18 mouse cellular contexts compared by ENCODE assay signal in the genomic region with DNA sequence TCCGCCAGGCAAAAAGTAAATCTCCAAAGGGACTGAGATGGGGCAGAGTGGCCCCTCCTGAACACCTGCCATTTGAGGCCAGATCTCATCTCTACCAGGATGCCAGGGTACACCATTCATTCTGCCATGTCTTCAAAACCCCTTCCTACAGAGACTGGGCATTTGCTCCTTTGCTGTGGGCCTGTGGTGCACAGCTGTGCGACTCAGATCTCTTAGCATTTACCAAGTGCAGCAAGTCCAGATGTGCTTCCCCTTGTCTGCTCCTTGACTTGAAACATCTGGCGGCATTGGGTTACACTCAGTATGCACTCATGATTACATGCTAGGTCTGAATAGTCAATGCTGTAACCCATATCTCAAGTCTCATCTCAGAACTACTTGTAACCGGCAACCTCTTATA. TPM values are rescaled to one million over a fixed set of nuclear protein-coding genes. Genes with fewer than 3 reads are reported as not detected.
DNase-seq lines count a peak whose midpoint lies in the region; ATAC-seq and TF ChIP-seq lines count a peak whose summit lies in the region.
"Had no signal": no experiment of that assay in that cellular context is flagged by ENCODE, and none has a peak within 500 bp of the region (broad histone marks: within the 10 kb centered on the region; RNA-seq: fewer than 3 reads in every experiment).

No protein-coding gene starts in this region.

- DNase-seq in 3T3-L1 (ENCODE audit: low read depth, low spot score), result peak; percentile 20
- peak; percentile 67 for DNase-seq in embryonic facial prominence, embryonic 11.5 days (ENCODE audit: low spot score)
- DNase-seq in stomach, postnatal 0 days (ENCODE audit: low spot score), result no peak
- DNase-seq in spleen, adult 12 weeks (ENCODE audit: low spot score), result no peak
- DNase-seq: adrenal gland, adult 2 months; cerebellum, adult 9-10 months; forebrain, postnatal 0 days; kidney, adult 9 months; kidney, postnatal 4 days; liver, postnatal 0 days had no signal

- H3K4me1 ChIP-seq in intestine, embryonic 16.5 days (ENCODE audit: control insufficient read depth, insufficient read depth, low read length), result no peaks in the 10 kb centered on the region
- peaks cover 2% of the 10 kb centered on the region; the same call in 1 of the 2 replicates for H3K4me1 ChIP-seq in intestine, embryonic 15.5 days (replicated peaks)
- H3K4me1 ChIP-seq in embryonic facial prominence, embryonic 11.5 days (ENCODE audit: control insufficient read depth, insufficient read depth, low read length), result no peaks in the 10 kb centered on the region
- no peaks in the 10 kb centered on the region for H3K4me1 ChIP-seq in stomach, postnatal 0 days (replicated peaks; ENCODE audit: control insufficient read depth, insufficient read depth)
- H3K4me1 ChIP-seq: midbrain, embryonic 12.5 days; neural tube, embryonic 13.5 days; stomach, embryonic 15.5 days had no signal

- no peak overlapping the region for H3K9ac ChIP-seq in intestine, embryonic 16.5 days (ENCODE audit: low read depth, low read length)
- no peak overlapping the region for H3K9ac ChIP-seq in intestine, embryonic 15.5 days
- no peak overlapping the region for H3K9ac ChIP-seq in embryonic facial prominence, embryonic 11.5 days (replicated peaks; ENCODE audit: low read length)
- H3K9ac ChIP-seq in stomach, postnatal 0 days (ENCODE audit: low read length), result no peak overlapping the region
- H3K9ac ChIP-seq: embryonic facial prominence, embryonic 12.5 days; forebrain, postnatal 0 days; liver, postnatal 0 days; midbrain, embryonic 12.5 days; neural tube, embryonic 13.5 days; stomach, embryonic 15.5 days had no signal

- 69% methylated on average over 4 of the region's 4 CpGs for WGBS in intestine, embryonic 16.5 days
- 70% methylated on average over 4 of the region's 4 CpGs for whole genome bisulfite sequencing in intestine, embryonic 15.5 days
- WGBS in embryonic facial prominence, embryonic 11.5 days, result 67% methylated on average over 4 of the region's 4 CpGs
- WGBS in stomach, postnatal 0 days, result 61% methylated on average over 4 of the region's 4 CpGs

- no peak for TF ChIP-seq EP300 in stomach, postnatal 0 days (optimal IDR thresholded peaks at IDR 0.05)

- no peaks in the 10 kb centered on the region for H3K9me3 ChIP-seq in intestine, embryonic 16.5 days (ENCODE audit: control insufficient read depth, low read length)
- H3K9me3 ChIP-seq in intestine, embryonic 15.5 days, result no peaks in the 10 kb centered on the region
- no peaks in the 10 kb centered on the region for H3K9me3 ChIP-seq in embryonic facial prominence, embryonic 11.5 days (replicated peaks; ENCODE audit: control insufficient read depth, low read length)
- no peaks in the 10 kb centered on the region for H3K9me3 ChIP-seq in stomach, postnatal 0 days (ENCODE audit: control insufficient read depth, low read length)
- H3K9me3 ChIP-seq: embryonic facial prominence, embryonic 12.5 days; midbrain, embryonic 12.5 days; neural tube, embryonic 13.5 days; stomach, embryonic 15.5 days had no signal

- no peaks in the 10 kb centered on the region for H3K36me3 ChIP-seq in intestine, embryonic 16.5 days (ENCODE audit: control insufficient read depth, insufficient read depth, low read length)
- no peaks in the 10 kb centered on the region for H3K36me3 ChIP-seq in intestine, embryonic 15.5 days
- H3K36me3 ChIP-seq in embryonic facial prominence, embryonic 11.5 days (replicated peaks; ENCODE audit: control insufficient read depth, insufficient read depth, low read depth, low read length), result no peaks in the 10 kb centered on the region
- H3K36me3 ChIP-seq in stomach, postnatal 0 days (ENCODE audit: control insufficient read depth, insufficient read depth, low read length), result no peaks in the 10 kb centered on the region
- H3K36me3 ChIP-seq: embryonic facial prominence, embryonic 12.5 days; midbrain, embryonic 12.5 days; neural tube, embryonic 13.5 days; stomach, embryonic 15.5 days had no signal

- H3K4me3 ChIP-seq in intestine, embryonic 16.5 days (ENCODE audit: low read length), result no peak overlapping the region
- no peak overlapping the region for H3K4me3 ChIP-seq in intestine, embryonic 15.5 days (replicated peaks)
- no peak overlapping the region for H3K4me3 ChIP-seq in embryonic facial prominence, embryonic 11.5 days (ENCODE audit: low read depth, low read length)
- no peak overlapping the region for H3K4me3 ChIP-seq in stomach, postnatal 0 days (ENCODE audit: low read depth, low read length)
- H3K4me3 ChIP-seq: embryonic facial prominence, embryonic 12.5 days; midbrain, embryonic 12.5 days; neural tube, embryonic 13.5 days; stomach, embryonic 15.5 days had no signal

- no peak overlapping the region for H3K4me2 ChIP-seq in intestine, embryonic 16.5 days (ENCODE audit: low read depth, low read length)
- no peak overlapping the region for H3K4me2 ChIP-seq in intestine, embryonic 15.5 days (replicated peaks)
- H3K4me2 ChIP-seq in embryonic facial prominence, embryonic 11.5 days (ENCODE audit: low read depth, low read length), result no peak overlapping the region
- no peak overlapping the region for H3K4me2 ChIP-seq in stomach, postnatal 0 days (replicated peaks; ENCODE audit: low read depth)
- H3K4me2 ChIP-seq: embryonic facial prominence, embryonic 12.5 days; midbrain, embryonic 12.5 days; neural tube, embryonic 13.5 days; stomach, embryonic 15.5 days had no signal

- H3K27ac ChIP-seq in intestine, embryonic 16.5 days (ENCODE audit: low read length), result no peak overlapping the region
- H3K27ac ChIP-seq in intestine, embryonic 15.5 days, result no peak overlapping the region
- no peak overlapping the region for H3K27ac ChIP-seq in embryonic facial prominence, embryonic 11.5 days (replicated peaks; ENCODE audit: low read depth, low read length)
- no peak overlapping the region for H3K27ac ChIP-seq in stomach, postnatal 0 days (replicated peaks)
- H3K27ac ChIP-seq: embryonic facial prominence, embryonic 12.5 days; midbrain, embryonic 12.5 days; neural tube, embryonic 13.5 days; stomach, embryonic 15.5 days had no signal

- H3K27me3 ChIP-seq in intestine, embryonic 16.5 days (replicated peaks; ENCODE audit: control insufficient read depth, insufficient read depth, low read length), result no peaks in the 10 kb centered on the region
- H3K27me3 ChIP-seq in intestine, embryonic 15.5 days (replicated peaks), result no peaks in the 10 kb centered on the region
- no peaks in the 10 kb centered on the region for H3K27me3 ChIP-seq in embryonic facial prominence, embryonic 11.5 days (ENCODE audit: control insufficient read depth, insufficient read depth, low read length)
- no peaks in the 10 kb centered on the region for H3K27me3 ChIP-seq in stomach, postnatal 0 days (ENCODE audit: control insufficient read depth, insufficient read depth, low read length)
- H3K27me3 ChIP-seq: embryonic facial prominence, embryonic 12.5 days; midbrain, embryonic 12.5 days; neural tube, embryonic 13.5 days; stomach, embryonic 15.5 days had no signal

- peak; percentile 40; the same call in 1 of the 2 replicates for ATAC-seq in intestine, embryonic 16.5 days
- no peak for ATAC-seq in intestine, embryonic 15.5 days
- 0 out of 2 replicates have a peak, but pooled peaks have one; percentile 23 for ATAC-seq in embryonic facial prominence, embryonic 11.5 days (replicated peaks; ENCODE audit: insufficient number of reproducible peaks, low FRiP score, low TSS enrichment, low read depth)
- ATAC-seq in stomach, postnatal 0 days (ENCODE audit: low FRiP score, low TSS enrichment), result peak; percentile 38; the same call in 1 of the 2 replicates
- no peak for ATAC-seq in erythroblast, adult 5-6 weeks (replicated peaks; ENCODE audit: low FRiP score, poor library complexity, severe bottlenecking)
- no peak for ATAC-seq in megakaryocyte-erythroid progenitor cell, adult 5-6 weeks (replicated peaks; ENCODE audit: low FRiP score, low TSS enrichment, poor library complexity, severe bottlenecking)
- ATAC-seq: forebrain, postnatal 0 days; liver, postnatal 0 days had no signal

- no peak for TF ChIP-seq CTCF in stomach, postnatal 0 days (IDR thresholded peaks at IDR 0.05; ENCODE audit: low read depth)

RNA-seq across cellular contexts. Expression of a gene that starts 28.5 kb away (rescaled TPM):
- 11.2 and 15.4 TPM in 2 replicates for polyA plus RNA-seq in intestine, embryonic 16.5 days (2015; fragmentation: Nextera tagmentation; extraction: Ambion mirVana)
- polyA plus RNA-seq in intestine, embryonic 15.5 days (2015; fragmentation: Nextera tagmentation; extraction: Ambion mirVana), result 14.6 TPM in 2 replicates
- 2.8 and 3.1 TPM in 2 replicates for polyA plus RNA-seq in embryonic facial prominence, embryonic 11.5 days (2014; fragmentation: Nextera tagmentation; extraction: Ambion mirVana)
- 11.0 and 11.1 TPM in 2 replicates for polyA plus RNA-seq in stomach, postnatal 0 days (2015; fragmentation: Nextera tagmentation; extraction: Ambion mirVana)
- total RNA-seq in erythroblast, adult 5-6 weeks (2015; ENCODE audit: low replicate concordance), result 127 and 129 TPM in 2 replicates
- 163 and 164 TPM in 2 replicates for total RNA-seq in erythroblast, adult 5-6 weeks (2017; ENCODE audit: low replicate concordance)
- 16.0 and 16.1 TPM in 2 replicates for total RNA-seq in megakaryocyte-erythroid progenitor cell, adult 5-6 weeks (2014; fragmentation: Nextera tagmentation)
- total RNA-seq in megakaryocyte-erythroid progenitor cell, adult 5-6 weeks (2017), result 21.8 and 23.7 TPM in 2 replicates

Comparison
In these comparisons a context has a peak if more than half of its experiments do, and no peak if none do; other contexts are left out.
1. ATAC-seq: peak in intestine, embryonic 16.5 days (single experiment), embryonic facial prominence, embryonic 11.5 days (single experiment) and stomach, postnatal 0 days (single experiment); none in intestine, embryonic 15.5 days (single experiment), erythroblast, adult 5-6 weeks (single experiment) and megakaryocyte-erythroid progenitor cell, adult 5-6 weeks (single experiment).
2. DNase-seq: peak in 3T3-L1 (single experiment) and embryonic facial prominence, embryonic 11.5 days (single experiment); none in stomach, postnatal 0 days (single experiment) and spleen, adult 12 weeks (single experiment).